Mouse (Mus musculus) layer of hippocampus, postnatal 10 days (tissue): ENCODE measurements around the gene Gm44502. TPM values are rescaled to one million over a fixed set of nuclear protein-coding genes. Genes with fewer than 3 reads are reported as not detected.

ENCODE experiments used
- total RNA-seq, 2 experiments: library from RNA; stranded (reverse); gene quantifications; 2 replicates each; pipeline ENCODE4 v1.2.3; 2021

Gene Gm44502
- total RNA-seq, 2 experiments from 2014 or later, result not detected

Other genes starting within 250 kb of the Gm44502 start
- gene Plxnb2, start 248.9 kb downstream of the Gm44502 start, total RNA-seq, result 10 to 100 TPM; 65.4 to 78.2 TPM
- 10 to 100 TPM; 33.1 to 37.5 TPM for gene Dennd6b, start 233.2 kb downstream of the Gm44502 start, total RNA-seq
- 100 to 1,000 TPM; 159 to 174 TPM for gene Ppp6r2, start 218.1 kb downstream of the Gm44502 start, total RNA-seq
- gene Sbf1, start 114.4 kb downstream of the Gm44502 start, total RNA-seq, result 100 to 1,000 TPM; 215 to 259 TPM
- not detected for gene Adm2, start 107.0 kb downstream of the Gm44502 start, total RNA-seq
- not detected for gene Miox, start 95.3 kb downstream of the Gm44502 start, total RNA-seq
- 10 to 100 TPM; 24.1 to 29.3 TPM for gene Lmf2, start 74.0 kb downstream of the Gm44502 start, total RNA-seq
- gene Ncaph2, start 74.0 kb downstream of the Gm44502 start, total RNA-seq, result 10 to 100 TPM; 73.2 to 82.3 TPM
- gene Sco2, start 55.9 kb downstream of the Gm44502 start, total RNA-seq, result 10 to 100 TPM; 27.9 to 29.1 TPM
- 1 to 10 TPM; 1.1 to 1.4 TPM for gene Tymp, start 52.7 kb downstream of the Gm44502 start, total RNA-seq
- 1 to 10 TPM; 3.7 to 4.2 TPM for gene Odf3b, start 50.4 kb downstream of the Gm44502 start, total RNA-seq
- gene Klhdc7b, start 44.8 kb downstream of the Gm44502 start, total RNA-seq, result under 1 TPM; 0.13 to 0.18 TPM
- gene Syce3, start 19.2 kb downstream of the Gm44502 start, total RNA-seq, result not detected
- gene Cpt1b, start 3.8 kb downstream of the Gm44502 start, total RNA-seq, result 1 to 10 TPM; 3.9 to 4.5 TPM
- 1 to 10 TPM; 2.0 to 2.4 TPM for gene C730034F03Rik, start 107 bp downstream of the Gm44502 start, total RNA-seq
- gene Chkb, start 212 bp upstream of the Gm44502 start, total RNA-seq, result 10 to 100 TPM; 51.1 to 59.8 TPM
- 100 to 1,000 TPM; 176 to 186 TPM for gene Mapk8ip2, start 24.2 kb upstream of the Gm44502 start, total RNA-seq
- 10 to 100 TPM; 30.0 to 31.1 TPM for gene Arsa, start 47.7 kb upstream of the Gm44502 start, total RNA-seq
- 100 to 1,000 TPM; 221 to 225 TPM for gene Shank3, start 69.9 kb upstream of the Gm44502 start, total RNA-seq
- 1 to 10 TPM; 1.8 to 3.1 TPM for gene Acr, start 138.6 kb upstream of the Gm44502 start, total RNA-seq
- 10 to 100 TPM; 31.4 to 36.3 TPM for gene Rabl2, start 162.2 kb upstream of the Gm44502 start, total RNA-seq